Mouse (Mus musculus) heart, postnatal 36 days (tissue): ENCODE results near the gene Gm21985. TPM values are rescaled to one million over a fixed set of nuclear protein-coding genes. Genes with fewer than 3 reads are reported as not detected.
"Not testable (repeated sequence)": the region's sequence is repeated elsewhere in the genome, so short reads cannot be mapped to it uniquely, and the experiment has no call there.

Experiments used
- DNase-seq, 2 experiments: peaks; one replicate each; pipeline ENCODE4 v3.0.0; 2021 to 2022
- intact Hi-C: fragments of 180-260 bp; cut with DNase I; formaldehyde crosslinking; loops from one replicate; pipeline ENCODE4 v1.15.1; 2025
- total RNA-seq, 2 experiments: library from RNA; stranded (reverse); gene quantifications; 2 replicates each; pipeline ENCODE4 v1.2.3; 2021

Gene Gm21985
- total RNA-seq, 2 experiments from 2014 or later = 0.89 to 1.6 TPM

- DNase-seq = no peak
- intact Hi-C loops = loop anchor here (2.0 to 5.0 kb wide), 2 partner anchors 104 to 192 kb away; partner anchors contain the start of genes Emc4 and Emc7
Observed at GRCm38 (mm10) chr2:112262779-112263295, 3.3 kb upstream of the Gm21985 start.

GRCm38 (mm10) chr2:112264364-112264763 lies 1.8 kb upstream of the Gm21985 start:
- DNase-seq = no peak
- intact Hi-C loops = loop anchor here (5.0 kb wide), 1 partner anchor 103 kb away; the partner anchor contains the start of gene Emc4

- DNase-seq = peak; percentile 90 to 93
- intact Hi-C loops = loop anchor here (2.0 kb wide), 1 partner anchor 19 kb away; no protein-coding TSS in a partner anchor
Observed at GRCm38 (mm10) chr2:112265448-112266241, 469 bp upstream of the Gm21985 start, which contains the start of gene Slc12a6. TSS of gene Slc12a6 (plus strand) at chr2:112265825.

GRCm38 (mm10) chr2:112266780-112267179 lies 666 bp downstream of the Gm21985 start:
- intact Hi-C loops = loop anchor here (2.0 kb wide), 1 partner anchor 18 kb away; no protein-coding TSS in a partner anchor
- peak; percentile 28 to 58 for DNase-seq

- no peak for DNase-seq
- intact Hi-C loops = loop anchor here (2.0 kb wide), 1 partner anchor 17 kb away; no protein-coding TSS in a partner anchor
Observed at GRCm38 (mm10) chr2:112267547-112268269, 1.6 kb downstream of the Gm21985 start.

- intact Hi-C loops = loop anchor here (2.0 kb wide), 1 partner anchor 39 kb away; no protein-coding TSS in a partner anchor
- peak in 1 of 2 experiments; percentile 20 for DNase-seq
Observed at GRCm38 (mm10) chr2:112270011-112270410, 3.9 kb downstream of the Gm21985 start.

GRCm38 (mm10) chr2:112272909-112273308 lies 6.8 kb downstream of the Gm21985 start:
- no peak for DNase-seq
- intact Hi-C loops = no loop called here

GRCm38 (mm10) chr2:112273474-112273873 lies 7.4 kb downstream of the Gm21985 start:
- intact Hi-C loops = no loop called here
- no peak for DNase-seq

- intact Hi-C loops = no loop called here
- no peak for DNase-seq
Observed at GRCm38 (mm10) chr2:112276870-112277269, 10.8 kb downstream of the Gm21985 start.

- intact Hi-C loops = no loop called here
- DNase-seq = no peak
Observed at GRCm38 (mm10) chr2:112282846-112283245, 16.7 kb downstream of the Gm21985 start.

GRCm38 (mm10) chr2:112284363-112285030 lies 18.4 kb downstream of the Gm21985 start:
- intact Hi-C loops = loop anchor here (2.0 kb wide), 2 partner anchors 16 to 18 kb away; partner anchors contain the start of gene Gm21985

GRCm38 (mm10) chr2:112285031-112285390 lies 18.9 kb downstream of the Gm21985 start:
- no peak for DNase-seq
- intact Hi-C loops = loop anchor here (2.0 kb wide), 2 partner anchors 16 to 18 kb away; partner anchors contain the start of gene Gm21985

More at GRCm38 (mm10) chr2:112284363-112285030, 18.4 kb downstream of the Gm21985 start:
- DNase-seq = peak; percentile 68 to 70

- DNase-seq, intact Hi-C loops: not testable (repeated sequence)
Observed at GRCm38 (mm10) chr2:112286062-112286461, 19.9 kb downstream of the Gm21985 start.

GRCm38 (mm10) chr2:112287059-112287458 lies 20.9 kb downstream of the Gm21985 start:
- no peak for DNase-seq
- intact Hi-C loops = no loop called here

- intact Hi-C loops = no loop called here
- DNase-seq = no peak
Observed at GRCm38 (mm10) chr2:112289507-112289906, 23.4 kb downstream of the Gm21985 start.

- intact Hi-C loops = no loop called here
- no peak for DNase-seq
Observed at GRCm38 (mm10) chr2:112292823-112293222, 26.7 kb downstream of the Gm21985 start.

GRCm38 (mm10) chr2:112296211-112296610 lies 30.1 kb downstream of the Gm21985 start:
- DNase-seq = no peak
- intact Hi-C loops = no loop called here

- intact Hi-C loops = no loop called here
Observed at GRCm38 (mm10) chr2:112298221-112298620, 32.1 kb downstream of the Gm21985 start.

GRCm38 (mm10) chr2:112308671-112309070 lies 42.6 kb downstream of the Gm21985 start:
- DNase-seq = no peak
- intact Hi-C loops = loop anchor here (2.0 kb wide), 1 partner anchor 38 kb away; no protein-coding TSS in a partner anchor

More at GRCm38 (mm10) chr2:112298221-112298620, 32.1 kb downstream of the Gm21985 start:
- DNase-seq = no peak

- DNase-seq = no peak
- intact Hi-C loops = loop anchor here (2.0 kb wide), 1 partner anchor 38 kb away; no protein-coding TSS in a partner anchor
Observed at GRCm38 (mm10) chr2:112309161-112309600, 43.1 kb downstream of the Gm21985 start.
